Mouse (Mus musculus) embryonic fibroblast, embryonic 13.5 days (primary cell): ENCODE measurements around the gene Crhr2.

Experiments
- CTCF ChIP-seq: IDR thresholded peaks from 2 replicates; pipeline ENCODE4 v1.5.1; 2011; ENCODE audit warnings: mild to moderate bottlenecking, control low read depth, low read length, moderate library complexity, borderline replicate concordance; ENCODE audit not compliant: insufficient read depth
- POLR2A ChIP-seq: IDR thresholded peaks from 2 replicates; pipeline ENCODE4 v1.6.1; 2011; ENCODE audit warnings: low read depth, mild to moderate bottlenecking, control low read depth, low read length, moderate library complexity

DNA sequence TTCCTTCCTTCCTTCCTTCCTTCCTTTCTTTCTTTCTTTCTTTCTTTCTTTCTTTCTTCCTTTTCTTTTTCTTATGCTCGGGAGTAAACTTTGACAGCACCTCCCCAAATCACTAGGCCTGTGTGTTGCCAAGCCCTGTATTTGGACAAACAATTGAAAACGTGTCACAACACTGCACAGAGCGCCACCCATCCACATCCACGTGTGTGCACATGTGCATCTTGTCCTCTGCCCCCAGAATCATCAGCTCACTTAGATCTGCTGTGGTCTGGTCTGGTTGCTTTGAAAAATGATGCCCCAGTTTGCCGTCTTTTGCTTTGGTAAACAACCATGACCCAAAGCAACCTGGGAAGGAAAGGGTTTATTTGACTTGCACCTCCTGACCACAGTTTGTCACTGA lies 43.1 kb upstream of the Crhr2 start:
- no peak for TF ChIP-seq POLR2A
- TF ChIP-seq CTCF = no peak
